Mouse (Mus musculus): ENCODE results near the gene Zfp821. TPM values are rescaled to one million over a fixed set of nuclear protein-coding genes. Genes with fewer than 3 reads are reported as not detected.

The Zfp821 gene
- polyA plus RNA-seq (2015; fragmentation: Nextera tagmentation; extraction: Ambion mirVana): 10.7 and 11.8 TPM in 2 replicates

GRCm38 (mm10) chr8:109705320-109706075, at the start of gene Zfp821:
TSS of gene Zfp821 (plus strand) at chr8:109705546.

GRCm38 (mm10) chr8:109693146-109693900, 12.0 kb upstream of the Zfp821 start, which contains the start of gene Ist1:
TSS of gene Ist1 (minus strand) at chr8:109693260.

GRCm38 (mm10) chr8:109737237-109738048, 32.1 kb downstream of the Zfp821 start, which contains the start of gene Atxn1l:
TSS of gene Atxn1l (minus strand) at chr8:109737739.

Other genes starting within 250 kb of the Zfp821 start
- not detected in 2 replicates for gene Pmfbp1, start 211.5 kb upstream of the Zfp821 start, polyA plus RNA-seq (2015; fragmentation: Nextera tagmentation; extraction: Ambion mirVana)
- 8.6 and 8.9 TPM in 2 replicates for gene Dhx38, start 139.7 kb upstream of the Zfp821 start, polyA plus RNA-seq (2015; fragmentation: Nextera tagmentation; extraction: Ambion mirVana)
- gene Txnl4b, start 139.7 kb upstream of the Zfp821 start, polyA plus RNA-seq (2015; fragmentation: Nextera tagmentation; extraction: Ambion mirVana): 19.5 and 19.6 TPM in 2 replicates
- gene Hp, start 126.4 kb upstream of the Zfp821 start, polyA plus RNA-seq (2015; fragmentation: Nextera tagmentation; extraction: Ambion mirVana): 5.2 and 6.3 TPM in 2 replicates
- 16.7 and 17.5 TPM in 2 replicates for gene Dhodh, start 96.9 kb upstream of the Zfp821 start, polyA plus RNA-seq (2015; fragmentation: Nextera tagmentation; extraction: Ambion mirVana)
- gene Pkd1l3, start 91.0 kb upstream of the Zfp821 start, polyA plus RNA-seq (2015; fragmentation: Nextera tagmentation; extraction: Ambion mirVana): not detected in 2 replicates
- 72.5 and 75.1 TPM in 2 replicates for gene Ist1, start 12.3 kb upstream of the Zfp821 start, polyA plus RNA-seq (2015; fragmentation: Nextera tagmentation; extraction: Ambion mirVana)
- 3.3 and 4.2 TPM in 2 replicates for gene Atxn1l, start 32.2 kb downstream of the Zfp821 start, polyA plus RNA-seq (2015; fragmentation: Nextera tagmentation; extraction: Ambion mirVana)
- gene Ap1g1, start 73.0 kb downstream of the Zfp821 start, polyA plus RNA-seq (2015; fragmentation: Nextera tagmentation; extraction: Ambion mirVana): 20.5 and 23.7 TPM in 2 replicates
- 1.0 and 1.6 TPM in 2 replicates for gene Phlpp2, start 163.0 kb downstream of the Zfp821 start, polyA plus RNA-seq (2015; fragmentation: Nextera tagmentation; extraction: Ambion mirVana)